Mouse (Mus musculus): ENCODE measurements around the gene Stxbp3.
"Not testable (repeated sequence)": the region's sequence is repeated elsewhere in the genome, so short reads cannot be mapped to it uniquely, and the experiment has no call there.

Stxbp3 gene

GRCm38 (mm10) chr3:108857124-108857470 lies 16.8 kb upstream of the Stxbp3 start:
- no peak for DNase-seq (ENCODE audit: low read depth, low spot score)

GRCm38 (mm10) chr3:108856386-108857123 lies 16.2 kb upstream of the Stxbp3 start:
- DNase-seq (ENCODE audit: low read depth, low spot score) = peak; percentile 71

- DNase-seq (ENCODE audit: low read depth, low spot score) = peak; percentile 31
These were observed 15.5 kb upstream of the Stxbp3 start for GRCm38 (mm10) chr3:108855864-108856263.

DNA sequence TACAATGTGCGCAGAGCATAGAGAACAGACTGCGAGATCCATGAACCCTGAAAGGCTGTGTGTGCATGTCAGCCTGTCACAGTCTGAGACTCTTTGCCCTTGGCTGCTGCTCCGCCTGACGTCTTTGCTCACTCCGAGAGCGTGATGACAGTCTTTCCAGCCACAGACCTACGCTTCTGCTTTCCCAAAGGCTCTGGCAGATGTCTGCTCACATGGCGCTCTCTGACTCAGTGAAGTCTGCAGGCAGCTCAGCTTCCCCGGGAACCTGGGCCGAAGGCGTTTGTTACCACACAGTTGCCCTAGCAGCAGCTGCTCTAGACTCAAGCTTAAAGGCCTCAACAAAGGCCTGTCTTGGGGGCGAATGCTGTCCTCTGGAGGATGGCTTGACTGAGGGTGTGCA lies 15.0 kb upstream of the Stxbp3 start:
- DNase-seq (ENCODE audit: low read depth, low spot score) = no peak

DNA sequence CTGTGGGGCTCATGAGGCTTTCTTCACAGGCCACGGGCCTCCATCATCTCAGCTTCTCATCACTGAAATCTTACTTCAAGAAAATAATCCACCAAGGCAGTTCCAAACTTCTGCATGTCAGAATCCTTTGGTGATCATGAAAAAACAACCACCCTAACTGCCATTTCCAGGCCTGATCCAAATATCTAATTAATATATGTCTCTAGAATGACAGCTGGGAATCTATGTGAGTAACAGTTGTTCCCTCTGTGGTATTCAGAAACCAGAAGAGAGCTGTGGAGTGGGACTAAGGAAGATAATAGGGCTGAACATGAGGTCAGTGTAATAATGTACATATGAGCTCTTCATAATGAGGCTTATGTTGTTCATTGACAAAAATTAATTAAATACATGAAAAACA lies 12.9 kb upstream of the Stxbp3 start:
- DNase-seq (ENCODE audit: low read depth, low spot score) = no peak

DNA sequence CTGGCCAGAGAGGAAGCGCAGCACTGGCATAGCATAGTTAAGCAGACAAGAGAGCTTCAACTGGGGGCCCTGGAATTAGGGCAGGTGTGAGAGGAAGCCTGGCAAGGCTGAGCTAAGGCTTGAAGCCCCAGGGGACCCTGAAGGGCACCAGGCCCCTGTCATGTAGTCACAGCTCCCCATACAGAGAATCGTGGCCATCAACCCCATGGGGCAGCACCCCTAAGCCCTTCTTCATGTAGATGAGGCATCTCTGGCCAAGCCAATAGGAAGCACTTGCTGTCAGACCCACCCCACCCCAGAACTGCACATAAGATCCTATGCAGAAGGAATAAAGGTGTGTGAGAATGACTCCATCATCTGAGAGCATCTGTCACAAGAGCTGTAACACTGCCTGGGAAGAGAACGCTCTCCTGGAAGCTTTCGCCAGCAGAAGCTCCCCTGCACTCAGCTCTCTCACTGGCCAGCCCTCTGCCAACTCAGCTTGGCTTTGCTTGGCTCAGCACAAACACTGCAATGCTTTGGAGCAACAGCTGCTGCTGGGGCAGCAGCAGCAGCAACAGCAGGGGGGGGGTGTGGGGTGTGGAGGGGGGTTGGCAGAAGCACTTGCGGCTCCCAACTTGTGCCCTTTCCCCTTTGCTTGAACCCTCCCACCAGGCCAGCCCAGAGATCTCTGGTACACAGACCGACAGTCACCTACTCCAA lies 11.8 kb upstream of the Stxbp3 start:
- peak; percentile 18 for DNase-seq (ENCODE audit: low read depth, low spot score)

- DNase-seq (ENCODE audit: low read depth, low spot score) = no peak
These were observed 11.2 kb upstream of the Stxbp3 start for GRCm38 (mm10) chr3:108851554-108851953.

- no peak for DNase-seq (ENCODE audit: low read depth, low spot score)
These were observed 10.7 kb upstream of the Stxbp3 start for GRCm38 (mm10) chr3:108851075-108851474.

GRCm38 (mm10) chr3:108850506-108850905 lies 10.2 kb upstream of the Stxbp3 start:
- DNase-seq (ENCODE audit: low read depth, low spot score) = peak; percentile 80

DNA sequence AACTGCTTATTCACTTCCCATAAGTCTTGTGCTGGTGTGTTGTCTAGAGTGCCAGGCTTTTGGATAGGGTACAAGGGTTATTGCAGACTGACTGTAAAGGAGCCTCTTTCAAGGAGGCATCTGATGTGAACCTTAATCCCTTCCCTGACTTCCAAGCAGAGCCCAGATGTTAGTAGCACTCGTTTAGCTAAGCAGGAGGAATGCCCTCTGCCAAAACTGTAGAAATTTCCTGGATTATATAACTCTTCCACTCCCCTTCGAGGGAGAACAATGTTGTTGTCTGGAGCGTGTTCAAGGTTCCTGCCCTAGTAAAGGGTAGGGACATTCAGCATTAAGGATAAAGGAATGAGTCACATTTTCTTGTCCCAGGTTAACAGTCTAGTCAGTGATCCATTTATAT lies 6.3 kb upstream of the Stxbp3 start:
- DNase-seq (ENCODE audit: low read depth, low spot score) = no peak

DNA sequence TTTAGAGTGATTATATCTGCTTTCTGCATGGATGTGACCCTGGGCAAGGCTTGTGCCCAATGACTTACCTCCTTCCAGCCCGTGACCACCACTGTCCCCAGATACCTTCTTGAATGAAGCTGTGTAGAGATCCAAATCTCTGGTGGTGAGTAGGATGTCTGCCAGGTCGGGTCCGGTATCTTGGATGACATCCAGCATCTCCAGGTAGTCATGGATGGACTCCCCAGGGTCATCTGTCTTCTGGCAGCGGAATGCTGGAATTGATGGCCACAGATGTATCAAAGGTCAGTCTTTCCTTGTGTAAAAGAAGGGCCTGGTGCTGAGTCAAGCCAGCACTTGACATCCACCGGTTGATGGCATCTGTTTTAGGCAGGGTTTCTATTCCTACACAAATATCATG lies 4.2 kb upstream of the Stxbp3 start:
- DNase-seq (ENCODE audit: low read depth, low spot score) = no peak

GRCm38 (mm10) chr3:108844026-108844425 lies 3.7 kb upstream of the Stxbp3 start:
- no peak for DNase-seq (ENCODE audit: low read depth, low spot score)

- DNase-seq (ENCODE audit: low read depth, low spot score) = no peak
These were observed 359 bp upstream of the Stxbp3 start for GRCm38 (mm10) chr3:108840716-108841054.

DNA sequence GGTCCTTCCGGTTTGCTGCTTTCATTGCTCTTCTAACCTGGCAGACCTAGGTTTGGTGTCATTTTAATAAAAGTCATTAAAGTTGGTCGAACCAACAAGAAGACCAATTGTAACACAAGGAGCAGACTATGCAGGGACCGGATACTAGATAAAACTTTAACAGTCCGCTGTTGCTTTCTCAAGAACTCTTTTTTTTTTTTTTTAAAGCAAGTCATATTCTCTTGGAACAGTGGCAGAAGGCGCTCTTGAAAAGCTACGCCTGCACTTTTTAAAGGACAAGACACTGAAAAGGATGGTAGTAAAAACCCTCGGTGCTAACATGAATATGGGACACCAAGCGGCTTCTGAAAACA lies 703 bp downstream of the Stxbp3 start:
- no peak for DNase-seq (ENCODE audit: low read depth, low spot score)

GRCm38 (mm10) chr3:108838980-108839379 lies 1.3 kb downstream of the Stxbp3 start:
- DNase-seq (ENCODE audit: low read depth, low spot score) = no peak

DNA sequence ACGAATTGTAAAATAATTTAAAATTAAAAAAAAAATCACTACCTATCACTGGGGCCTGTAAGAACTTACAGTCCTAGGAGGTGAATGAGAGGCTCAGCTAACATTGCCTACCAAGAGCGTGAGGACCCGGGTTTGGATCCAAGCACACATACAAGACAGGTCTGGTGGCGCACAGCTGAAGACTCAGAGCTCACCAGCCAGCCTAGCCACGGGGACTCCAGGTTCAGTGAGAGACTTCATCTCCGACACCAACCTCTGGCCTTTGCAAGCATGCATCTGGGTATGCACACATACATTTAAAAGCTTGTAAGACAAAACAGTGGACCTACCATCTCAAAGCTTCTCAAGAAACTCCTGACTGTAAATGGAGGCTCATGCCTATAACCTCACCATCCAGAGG lies 3.4 kb downstream of the Stxbp3 start:
- no peak for DNase-seq (ENCODE audit: low read depth, low spot score)

DNA sequence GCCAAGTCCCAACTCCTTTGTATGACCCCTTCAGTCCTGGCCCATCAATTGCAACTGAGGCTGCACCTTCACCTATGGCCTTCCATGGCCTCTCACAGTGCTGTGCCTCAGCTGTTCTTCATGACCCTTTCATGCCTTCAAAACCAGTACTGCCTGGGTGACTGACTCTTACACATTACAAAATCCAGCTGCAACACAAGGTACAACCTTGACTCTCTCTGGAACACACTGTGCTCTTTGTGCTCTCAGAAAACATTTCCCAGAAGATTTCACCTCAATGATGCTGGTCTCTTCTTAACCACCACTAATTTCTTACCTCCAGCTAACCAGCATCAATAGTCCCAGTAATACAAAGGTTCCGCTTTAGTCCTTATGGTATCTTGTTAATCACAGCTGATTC lies 6.6 kb downstream of the Stxbp3 start:
- not testable (repeated sequence) for DNase-seq (ENCODE audit: low read depth, low spot score)

DNA sequence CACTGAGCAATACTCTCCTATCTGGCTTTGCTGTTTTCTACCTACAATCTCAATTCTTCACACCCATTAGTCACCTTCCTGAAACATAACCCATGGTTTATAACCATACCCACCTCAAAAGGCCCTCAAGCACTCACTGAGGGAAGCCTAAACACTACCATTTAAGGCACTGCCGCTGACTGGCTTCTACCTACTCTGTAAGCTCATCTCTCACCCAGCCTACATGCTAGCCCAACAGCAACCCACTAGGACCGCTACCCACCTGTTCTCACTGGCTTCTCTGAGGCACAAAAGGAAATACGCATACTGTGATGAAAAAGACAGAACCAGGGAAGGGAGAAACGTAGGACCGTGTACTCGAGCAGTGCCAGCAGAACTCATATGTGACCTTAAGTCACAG lies 8.6 kb downstream of the Stxbp3 start:
- no peak for DNase-seq (ENCODE audit: low read depth, low spot score)

DNA sequence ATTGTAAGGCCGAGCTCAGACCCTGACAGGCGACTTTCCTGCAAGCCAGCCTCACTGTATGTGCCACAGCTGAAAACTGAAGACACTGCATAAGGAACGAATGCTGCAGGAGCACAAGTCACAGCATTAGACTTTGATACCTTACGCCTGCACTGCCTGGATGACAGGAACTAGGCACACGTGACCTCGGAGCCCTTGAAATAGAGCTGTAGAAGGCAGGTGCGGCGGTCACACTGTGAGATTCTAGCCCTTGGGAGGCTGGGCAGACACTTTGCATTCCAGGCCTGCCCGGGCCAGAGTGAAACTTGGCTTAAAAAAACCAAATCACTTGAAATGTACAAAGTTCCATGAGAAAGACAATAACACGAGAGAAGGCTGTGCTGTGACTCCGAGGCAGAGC lies 9.8 kb downstream of the Stxbp3 start:
- peak; percentile 89 for DNase-seq (ENCODE audit: low read depth, low spot score)

- no peak for DNase-seq (ENCODE audit: low read depth, low spot score)
These were observed 24.7 kb downstream of the Stxbp3 start for GRCm38 (mm10) chr3:108815631-108816030.

DNA sequence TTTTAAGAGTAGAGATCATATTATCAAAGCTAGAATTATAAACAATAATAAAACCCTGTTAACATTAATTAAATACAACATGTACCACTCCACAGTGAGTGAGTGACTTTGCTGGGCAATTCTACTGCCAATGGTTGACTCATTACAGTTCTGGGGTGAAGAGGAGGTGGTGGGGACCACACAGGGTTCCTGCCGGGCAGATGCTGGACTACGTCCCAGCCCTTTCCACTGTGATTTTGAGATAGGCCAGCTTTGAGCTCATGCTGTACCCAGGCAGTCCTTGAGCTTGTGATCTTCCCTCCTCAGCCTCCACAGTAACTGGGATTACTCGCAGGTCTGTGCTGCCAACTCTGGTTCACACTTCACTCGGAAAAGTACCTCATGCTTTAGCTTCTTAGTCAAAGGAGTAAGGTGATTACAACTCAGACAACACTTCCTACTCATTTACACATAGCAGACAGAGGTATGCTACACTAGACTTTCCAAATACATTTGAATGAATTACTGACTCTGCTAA lies 29.5 kb downstream of the Stxbp3 start:
- DNase-seq (ENCODE audit: low read depth, low spot score) = no peak

DNA sequence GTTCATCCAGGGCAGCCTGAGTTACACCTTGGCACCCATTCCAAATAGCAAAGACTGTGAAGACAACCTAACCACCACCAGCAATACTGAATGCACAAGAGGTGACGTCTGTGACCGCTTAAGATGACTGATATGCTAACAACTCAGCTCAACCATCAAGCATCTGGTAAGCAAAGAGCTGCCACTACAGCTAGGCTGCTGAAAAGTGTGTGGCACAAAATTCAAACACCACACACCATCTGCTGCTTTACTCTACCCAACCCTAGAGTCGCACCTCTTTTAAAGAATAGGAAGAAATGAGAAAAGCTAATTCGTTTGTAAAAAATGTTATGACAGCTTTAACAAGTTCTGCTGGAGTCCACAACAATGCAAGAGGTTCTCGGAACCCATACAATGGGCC lies 34.7 kb downstream of the Stxbp3 start:
- DNase-seq (ENCODE audit: low read depth, low spot score) = no peak

DNA sequence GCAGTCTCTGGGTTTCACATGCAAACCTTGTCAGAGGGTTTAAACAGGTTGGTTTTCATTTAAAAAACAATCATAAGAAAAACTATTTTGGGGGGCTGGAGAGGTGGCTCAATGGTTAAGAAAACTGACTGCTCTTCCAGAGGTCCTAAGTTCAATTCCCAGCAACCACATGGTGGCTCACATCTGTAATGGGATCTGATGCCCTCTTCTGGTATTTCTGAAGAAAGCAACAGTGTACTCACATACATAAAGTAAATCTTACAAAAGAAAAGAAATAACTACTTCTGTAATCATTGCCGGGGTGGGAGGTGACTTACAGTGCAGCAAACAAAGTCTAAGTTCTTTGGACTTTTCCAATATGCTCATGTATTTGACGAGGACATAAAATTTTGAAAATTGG lies 42.0 kb downstream of the Stxbp3 start:
- peak; percentile 20 for DNase-seq (ENCODE audit: low read depth, low spot score)

Measured in A20 (cell line).